Mouse (Mus musculus): ENCODE measurements at regions not wholly inside any gene's neighbourhood (a gene's known extent, or its start where the extent isn't known, plus 50 kb on each side); places are given as distances from the start of the nearest gene placed in this dataset.

GRCm38 (mm10) chr8:128241200-128241599 is 117.2 kb upstream of the Nrp1 start:
- no peak for TF ChIP-seq CTCF (IDR thresholded peaks at IDR 0.05; ENCODE audit: low read depth)
- no peak overlapping the region for H3K4me2 ChIP-seq (ENCODE audit: low read length)
- no peak overlapping the region for H3K9ac ChIP-seq (ENCODE audit: low read depth, low read length)
- no peak overlapping the region for H3K4me3 ChIP-seq (replicated peaks; ENCODE audit: low read depth, low read length)
- WGBS: 88% methylated on average over 1 of the region's 1 CpGs
- no peak overlapping the region for H3K27ac ChIP-seq
- H3K9me3 ChIP-seq (replicated peaks; ENCODE audit: low read length): no peaks in the 10 kb centered on the region
- H3K4me1 ChIP-seq (replicated peaks; ENCODE audit: insufficient read depth, low read length): no peaks in the 10 kb centered on the region
- ATAC-seq (replicated peaks; ENCODE audit: low FRiP score, low read depth): no peak
- no peaks in the 10 kb centered on the region for H3K27me3 ChIP-seq (ENCODE audit: insufficient read depth, low read length)
- no peak for DNase-seq (ENCODE audit: low spot score)
- H3K36me3 ChIP-seq (ENCODE audit: insufficient read depth, low read length): no peaks in the 10 kb centered on the region

DNA sequence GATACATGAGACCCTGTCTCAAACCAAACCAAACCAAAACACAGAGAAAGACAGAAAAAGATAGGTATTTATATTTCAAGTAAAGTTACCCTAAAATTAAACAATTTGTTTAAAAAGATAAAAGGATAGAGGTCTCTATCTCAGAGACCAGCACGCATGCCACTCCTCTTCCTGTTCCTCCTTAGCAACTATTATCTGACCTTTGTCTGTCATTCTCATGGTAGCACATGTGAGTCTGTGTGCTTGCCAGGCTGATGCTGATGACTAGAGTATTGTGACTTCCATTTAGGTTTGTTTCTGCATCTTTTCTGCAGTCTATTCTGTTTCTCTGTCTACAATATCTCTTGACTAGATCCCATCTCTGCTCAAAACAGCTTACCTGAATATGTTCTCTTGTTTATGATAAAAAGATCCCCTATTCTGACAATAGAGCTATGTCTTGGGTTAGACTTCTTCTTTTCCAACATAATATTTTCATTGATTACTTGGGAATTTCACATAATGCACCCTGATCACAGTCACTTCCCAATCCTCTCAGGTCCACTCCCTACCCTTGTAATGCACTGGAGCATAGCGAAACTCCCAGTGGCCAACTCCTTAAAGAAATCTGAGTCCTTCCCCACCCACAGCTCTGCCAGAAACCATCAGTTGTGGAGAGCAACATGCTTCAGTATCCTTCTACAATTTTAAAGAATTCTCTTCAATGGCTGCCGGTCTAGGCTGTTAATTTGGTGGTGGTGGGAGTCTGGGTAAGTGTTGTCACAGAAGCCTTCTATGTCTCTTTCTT is 115.7 kb upstream of the Nrp1 start:
- Histone ChIP-seq H3K9ac (ENCODE audit: low read depth, low read length) (no peak overlapping the region), H3K36me3 (ENCODE audit: insufficient read depth, low read length) (no peaks in the 10 kb centered on the region), H3K27ac (no peak overlapping the region), H3K4me1 (replicated peaks; ENCODE audit: insufficient read depth, low read length) (no peaks in the 10 kb centered on the region), H3K9me3 (replicated peaks; ENCODE audit: low read length) (no peaks in the 10 kb centered on the region), H3K27me3 (ENCODE audit: insufficient read depth, low read length) (no peaks in the 10 kb centered on the region), H3K4me2 (ENCODE audit: low read length) (no peak overlapping the region), H3K4me3 (replicated peaks; ENCODE audit: low read depth, low read length) (no peak overlapping the region)
- DNase-seq (ENCODE audit: low spot score): no peak
- no peak for TF ChIP-seq CTCF (IDR thresholded peaks at IDR 0.05; ENCODE audit: low read depth)
- WGBS: 62% methylated on average over 3 of the region's 3 CpGs
- no peak for ATAC-seq (replicated peaks; ENCODE audit: low FRiP score, low read depth)

DNA sequence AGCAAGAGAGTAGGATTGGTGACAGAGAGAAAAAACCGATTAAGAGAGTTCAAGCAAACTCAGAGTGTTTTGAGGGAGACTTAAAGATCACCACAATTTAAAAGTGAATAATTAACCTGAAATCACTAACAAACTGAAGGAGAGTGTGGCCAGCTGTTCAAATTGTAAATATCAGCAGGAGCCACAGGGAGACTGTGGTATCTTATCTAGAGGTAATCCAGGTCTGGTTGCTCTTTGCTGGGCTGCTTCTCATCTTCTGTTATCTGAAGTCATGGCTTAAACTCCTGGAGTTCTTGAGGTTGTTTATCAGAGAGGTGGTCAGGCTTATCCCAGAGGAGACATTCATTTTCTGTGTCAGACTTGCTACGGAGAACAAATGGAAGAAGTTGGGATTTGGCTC is 106.7 kb upstream of the Nrp1 start:
- H3K27me3 ChIP-seq (ENCODE audit: insufficient read depth, low read length): no peaks in the 10 kb centered on the region
- H3K9me3 ChIP-seq (replicated peaks; ENCODE audit: low read length): no peaks in the 10 kb centered on the region
- no peak for DNase-seq (ENCODE audit: low spot score)
- WGBS: 50% methylated on average over 2 of the region's 2 CpGs
- H3K4me2 ChIP-seq (ENCODE audit: low read length): no peak overlapping the region
- no peak for ATAC-seq (replicated peaks; ENCODE audit: low FRiP score, low read depth)
- H3K4me1 ChIP-seq (replicated peaks; ENCODE audit: insufficient read depth, low read length): no peaks in the 10 kb centered on the region
- H3K36me3 ChIP-seq (ENCODE audit: insufficient read depth, low read length): no peaks in the 10 kb centered on the region
- H3K27ac ChIP-seq: no peak overlapping the region
- TF ChIP-seq CTCF (IDR thresholded peaks at IDR 0.05; ENCODE audit: low read depth): no peak
- no peak overlapping the region for H3K9ac ChIP-seq (ENCODE audit: low read depth, low read length)
- H3K4me3 ChIP-seq (replicated peaks; ENCODE audit: low read depth, low read length): no peak overlapping the region

DNA sequence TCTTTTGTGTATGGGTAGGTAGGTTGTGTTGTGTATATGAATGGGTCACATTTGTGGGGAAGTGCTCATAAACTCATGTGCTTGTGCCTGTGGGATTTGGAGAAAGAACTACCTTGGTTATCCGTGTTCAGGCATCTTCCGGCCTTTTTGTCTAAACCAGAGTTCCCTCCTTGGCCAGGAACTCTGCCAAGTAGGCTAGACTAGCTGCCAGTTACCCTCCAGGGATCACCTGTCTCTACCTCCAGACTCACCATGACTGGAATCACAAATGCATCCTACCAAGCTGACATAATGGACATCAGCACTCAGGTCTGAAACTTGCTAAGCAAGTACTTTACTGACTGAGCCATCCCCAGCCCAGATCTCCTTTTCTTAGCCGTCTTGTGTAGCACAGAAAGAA is 97.6 kb upstream of the Nrp1 start:
- DNase-seq (ENCODE audit: low spot score) (no peak), ATAC-seq (replicated peaks; ENCODE audit: low FRiP score, low read depth) (no peak)
- H3K9ac ChIP-seq (ENCODE audit: low read depth, low read length): no peak overlapping the region
- TF ChIP-seq CTCF (IDR thresholded peaks at IDR 0.05; ENCODE audit: low read depth): no peak
- no peak overlapping the region for H3K4me2 ChIP-seq (ENCODE audit: low read length)
- H3K4me1 ChIP-seq (replicated peaks; ENCODE audit: insufficient read depth, low read length): 0 out of 2 replicates have a peak, but pooled peaks cover 4% of the 10 kb centered on the region
- H3K27me3 ChIP-seq (ENCODE audit: insufficient read depth, low read length): no peaks in the 10 kb centered on the region
- no peak overlapping the region for H3K4me3 ChIP-seq (replicated peaks; ENCODE audit: low read depth, low read length)
- H3K27ac ChIP-seq: no peak overlapping the region
- 91% methylated on average over 3 of the region's 3 CpGs for WGBS
- no peaks in the 10 kb centered on the region for H3K9me3 ChIP-seq (replicated peaks; ENCODE audit: low read length)
- H3K36me3 ChIP-seq (ENCODE audit: insufficient read depth, low read length): no peaks in the 10 kb centered on the region

DNA sequence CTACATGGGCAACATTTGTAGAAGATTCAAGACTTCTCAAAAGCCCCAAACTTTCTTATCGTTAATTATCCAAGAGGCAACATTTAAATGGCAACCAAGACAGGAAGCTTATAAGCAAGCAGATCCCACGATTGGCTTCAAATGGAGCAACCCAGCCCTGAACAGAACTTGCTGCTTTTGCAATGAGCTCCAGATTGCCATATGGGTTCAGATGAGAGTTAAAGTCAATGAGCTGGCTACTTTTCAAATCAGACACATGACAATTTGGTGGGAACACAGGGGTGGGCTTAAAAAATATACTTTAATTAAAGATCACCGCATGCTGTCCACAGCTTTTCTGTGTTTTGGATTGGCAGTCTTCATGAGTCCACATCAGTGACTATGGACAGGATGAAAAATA is 97.0 kb upstream of the Nrp1 start:
- DNase-seq (ENCODE audit: low spot score): no peak
- 85% methylated on average over 3 of the region's 3 CpGs for WGBS
- Histone ChIP-seq H3K4me3 (replicated peaks; ENCODE audit: low read depth, low read length) (no peak overlapping the region), H3K36me3 (ENCODE audit: insufficient read depth, low read length) (no peaks in the 10 kb centered on the region), H3K9ac (ENCODE audit: low read depth, low read length) (no peak overlapping the region), H3K9me3 (replicated peaks; ENCODE audit: low read length) (no peaks in the 10 kb centered on the region), H3K27ac (no peak overlapping the region), H3K4me2 (ENCODE audit: low read length) (no peak overlapping the region), H3K4me1 (replicated peaks; ENCODE audit: insufficient read depth, low read length) (0 out of 2 replicates have a peak, but pooled peaks cover 4% of the 10 kb centered on the region), H3K27me3 (ENCODE audit: insufficient read depth, low read length) (no peaks in the 10 kb centered on the region)
- ATAC-seq (replicated peaks; ENCODE audit: low FRiP score, low read depth): no peak
- TF ChIP-seq CTCF (IDR thresholded peaks at IDR 0.05; ENCODE audit: low read depth): no peak

GRCm38 (mm10) chr8:128263251-128263947 is 95.0 kb upstream of the Nrp1 start:
- H3K36me3 ChIP-seq (ENCODE audit: insufficient read depth, low read length): no peaks in the 10 kb centered on the region
- H3K27me3 ChIP-seq (ENCODE audit: insufficient read depth, low read length): no peaks in the 10 kb centered on the region
- no peak overlapping the region for H3K27ac ChIP-seq
- no peak for TF ChIP-seq CTCF (IDR thresholded peaks at IDR 0.05; ENCODE audit: low read depth)
- ATAC-seq (replicated peaks; ENCODE audit: low FRiP score, low read depth) (no peak), DNase-seq (ENCODE audit: low spot score) (peak; percentile 77)
- H3K9ac ChIP-seq (ENCODE audit: low read depth, low read length): no peak overlapping the region
- 29% methylated on average over 9 of the region's 9 CpGs for WGBS
- peaks cover 9% of the 10 kb centered on the region; the same call in 1 of the 2 replicates for H3K4me1 ChIP-seq (replicated peaks; ENCODE audit: insufficient read depth, low read length)
- H3K4me2 ChIP-seq (ENCODE audit: low read length): no peak overlapping the region
- H3K9me3 ChIP-seq (replicated peaks; ENCODE audit: low read length): no peaks in the 10 kb centered on the region
- no peak overlapping the region for H3K4me3 ChIP-seq (replicated peaks; ENCODE audit: low read depth, low read length)
